Mouse (Mus musculus): ENCODE measurements at regions not wholly inside any gene's neighbourhood (a gene's known extent, or its start where the extent isn't known, plus 50 kb on each side); places are given as distances from the start of the nearest gene placed in this dataset.

GRCm38 (mm10) chr9:47134479-47134878 is 135.9 kb downstream of the Gm4791 start:
- no peaks in the 10 kb centered on the region for H3K4me1 ChIP-seq
- H3K9ac ChIP-seq, result no peak overlapping the region
- no peaks in the 10 kb centered on the region for H3K9me3 ChIP-seq
- no peak overlapping the region for H3K27ac ChIP-seq
- H3K36me3 ChIP-seq (replicated peaks), result no peaks in the 10 kb centered on the region
- 88% methylated on average over 4 of the region's 4 CpGs for WGBS
- no peak overlapping the region for H3K4me2 ChIP-seq
- H3K27me3 ChIP-seq, result no peaks in the 10 kb centered on the region
- H3K4me3 ChIP-seq (replicated peaks), result no peak overlapping the region
- no peak for ATAC-seq (ENCODE audit: low FRiP score)

GRCm38 (mm10) chr9:47136641-47137040 is 138.1 kb downstream of the Gm4791 start:
- no peak overlapping the region for H3K27ac ChIP-seq
- 96% methylated on average over 5 of the region's 5 CpGs for WGBS
- H3K9me3 ChIP-seq, result no peaks in the 10 kb centered on the region
- no peak for ATAC-seq (ENCODE audit: low FRiP score)
- H3K27me3 ChIP-seq, result no peaks in the 10 kb centered on the region
- H3K4me1 ChIP-seq, result no peaks in the 10 kb centered on the region
- H3K4me3 ChIP-seq (replicated peaks), result no peak overlapping the region
- H3K4me2 ChIP-seq, result no peak overlapping the region
- H3K9ac ChIP-seq, result no peak overlapping the region
- H3K36me3 ChIP-seq (replicated peaks), result no peaks in the 10 kb centered on the region

GRCm38 (mm10) chr9:47153471-47153870 is 154.9 kb downstream of the Gm4791 start:
- Histone ChIP-seq H3K36me3 (replicated peaks) (no peaks in the 10 kb centered on the region), H3K4me2 (no peak overlapping the region), H3K9ac (no peak overlapping the region), H3K4me1 (no peaks in the 10 kb centered on the region), H3K9me3 (no peaks in the 10 kb centered on the region), H3K27me3 (no peaks in the 10 kb centered on the region), H3K27ac (no peak overlapping the region), H3K4me3 (replicated peaks) (no peak overlapping the region)
- WGBS, result 80% methylated on average over 7 of the region's 7 CpGs
- ATAC-seq (ENCODE audit: low FRiP score), result no peak

GRCm38 (mm10) chr9:47165480-47166131 is 167.1 kb downstream of the Gm4791 start:
- Histone ChIP-seq H3K27me3 (0 out of 2 replicates have a peak, but pooled peaks cover 2% of the 10 kb centered on the region), H3K9me3 (no peaks in the 10 kb centered on the region), H3K27ac (no peak overlapping the region), H3K4me2 (no peak overlapping the region), H3K9ac (no peak overlapping the region), H3K4me1 (peaks cover 15% of the 10 kb centered on the region), H3K4me3 (replicated peaks) (no peak overlapping the region), H3K36me3 (replicated peaks) (no peaks in the 10 kb centered on the region)
- WGBS, result 56% methylated on average over 8 of the region's 8 CpGs
- ATAC-seq (ENCODE audit: low FRiP score), result no peak

- 69% methylated on average over 20 of the region's 20 CpGs for WGBS
- Histone ChIP-seq H3K4me1 (peaks cover 15% of the 10 kb centered on the region), H3K9ac (no peak overlapping the region)
Observed at GRCm38 (mm10) chr9:47167681-47168240, 169.2 kb downstream of the Gm4791 start.

GRCm38 (mm10) chr9:47176044-47176443 is 177.5 kb downstream of the Gm4791 start:
- no peak overlapping the region for H3K4me3 ChIP-seq (replicated peaks)
- no peaks in the 10 kb centered on the region for H3K9me3 ChIP-seq
- ATAC-seq (ENCODE audit: low FRiP score), result no peak
- H3K4me1 ChIP-seq, result no peaks in the 10 kb centered on the region
- H3K27ac ChIP-seq, result no peak overlapping the region
- H3K9ac ChIP-seq, result no peak overlapping the region
- WGBS, result 88% methylated on average over 4 of the region's 4 CpGs
- H3K36me3 ChIP-seq (replicated peaks), result no peaks in the 10 kb centered on the region
- H3K4me2 ChIP-seq, result no peak overlapping the region
- H3K27me3 ChIP-seq, result no peaks in the 10 kb centered on the region

More at GRCm38 (mm10) chr9:47167681-47168240, 169.2 kb downstream of the Gm4791 start:
- Histone ChIP-seq H3K9me3 (no peaks in the 10 kb centered on the region), H3K27ac (no peak overlapping the region), H3K36me3 (replicated peaks) (no peaks in the 10 kb centered on the region), H3K4me2 (no peak overlapping the region), H3K27me3 (0 out of 2 replicates have a peak, but pooled peaks cover 2% of the 10 kb centered on the region), H3K4me3 (replicated peaks) (no peak overlapping the region)
- no peak for ATAC-seq (ENCODE audit: low FRiP score)

- Histone ChIP-seq H3K4me2 (no peak overlapping the region), H3K4me3 (replicated peaks) (no peak overlapping the region), H3K27ac (no peak overlapping the region), H3K4me1 (no peaks in the 10 kb centered on the region), H3K9me3 (no peaks in the 10 kb centered on the region), H3K36me3 (replicated peaks) (no peaks in the 10 kb centered on the region), H3K9ac (no peak overlapping the region), H3K27me3 (peaks cover 8% of the 10 kb centered on the region; the same call in 1 of the 2 replicates)
- WGBS, result 73% methylated on average over 3 of the region's 3 CpGs
- ATAC-seq (ENCODE audit: low FRiP score), result no peak
Observed at GRCm38 (mm10) chr9:47218101-47218500, 219.6 kb downstream of the Gm4791 start.

GRCm38 (mm10) chr9:47223536-47223935 is 225.0 kb downstream of the Gm4791 start:
- H3K27ac ChIP-seq, result no peak overlapping the region

GRCm38 (mm10) chr9:47224249-47224648 is 225.7 kb downstream of the Gm4791 start:
- Histone ChIP-seq H3K9me3 (no peaks in the 10 kb centered on the region), H3K4me2 (no peak overlapping the region), H3K4me3 (replicated peaks) (no peak overlapping the region), H3K4me1 (no peaks in the 10 kb centered on the region), H3K36me3 (replicated peaks) (no peaks in the 10 kb centered on the region), H3K27ac (no peak overlapping the region), H3K27me3 (no peaks in the 10 kb centered on the region), H3K9ac (no peak overlapping the region)
- no peak for ATAC-seq (ENCODE audit: low FRiP score)
- 93% methylated on average over 1 of the region's 1 CpGs for WGBS

More at GRCm38 (mm10) chr9:47223536-47223935, 225.0 kb downstream of the Gm4791 start:
- no peak for ATAC-seq (ENCODE audit: low FRiP score)
- H3K4me3 ChIP-seq (replicated peaks), result no peak overlapping the region
- H3K4me2 ChIP-seq, result no peak overlapping the region
- H3K4me1 ChIP-seq, result no peaks in the 10 kb centered on the region
- WGBS, result 90% methylated on average over 2 of the region's 2 CpGs
- no peak overlapping the region for H3K9ac ChIP-seq
- no peaks in the 10 kb centered on the region for H3K36me3 ChIP-seq (replicated peaks)
- H3K9me3 ChIP-seq, result no peaks in the 10 kb centered on the region
- no peaks in the 10 kb centered on the region for H3K27me3 ChIP-seq

GRCm38 (mm10) chr9:47226476-47227271 is 228.1 kb downstream of the Gm4791 start:
- Histone ChIP-seq H3K9me3 (no peaks in the 10 kb centered on the region), H3K4me2 (no peak overlapping the region), H3K4me3 (replicated peaks) (no peak overlapping the region), H3K27ac (no peak overlapping the region), H3K4me1 (no peaks in the 10 kb centered on the region), H3K36me3 (replicated peaks) (no peaks in the 10 kb centered on the region), H3K27me3 (no peaks in the 10 kb centered on the region), H3K9ac (no peak overlapping the region)
- no peak for ATAC-seq (ENCODE audit: low FRiP score)
- 88% methylated on average over 16 of the region's 16 CpGs for WGBS

- Histone ChIP-seq H3K9ac (no peak overlapping the region), H3K36me3 (replicated peaks) (no peaks in the 10 kb centered on the region), H3K4me2 (no peak overlapping the region), H3K4me3 (replicated peaks) (no peak overlapping the region), H3K27ac (no peak overlapping the region), H3K27me3 (no peaks in the 10 kb centered on the region), H3K4me1 (no peaks in the 10 kb centered on the region), H3K9me3 (no peaks in the 10 kb centered on the region)
- 84% methylated on average over 8 of the region's 8 CpGs for WGBS
- ATAC-seq (ENCODE audit: low FRiP score), result no peak
Observed at GRCm38 (mm10) chr9:47227298-47227697, 228.8 kb downstream of the Gm4791 start.

- H3K27me3 ChIP-seq, result no peaks in the 10 kb centered on the region
- no peaks in the 10 kb centered on the region for H3K4me1 ChIP-seq
- H3K4me2 ChIP-seq, result no peak overlapping the region
- 85% methylated on average over 5 of the region's 5 CpGs for WGBS
- no peaks in the 10 kb centered on the region for H3K36me3 ChIP-seq (replicated peaks)
- no peak overlapping the region for H3K4me3 ChIP-seq (replicated peaks)
- ATAC-seq (ENCODE audit: low FRiP score), result no peak
- no peaks in the 10 kb centered on the region for H3K9me3 ChIP-seq
- H3K9ac ChIP-seq, result no peak overlapping the region
- no peak overlapping the region for H3K27ac ChIP-seq
Observed at GRCm38 (mm10) chr9:47228736-47229135, 230.2 kb downstream of the Gm4791 start.

Measured in forebrain, embryonic 12.5 days (tissue).